Mouse (Mus musculus) lung, embryonic 16.5 days (tissue): ENCODE measurements around the gene Zfp277. TPM values are rescaled to one million over a fixed set of nuclear protein-coding genes. Genes with fewer than 3 reads are reported as not detected.

Experiments
- ATAC-seq: fragments of 200-750 bp; cut with Nextera tagmentation; 2 replicates; pipeline ENCODE4 v1.8.0; 2017; ENCODE audit warnings: low read depth, mild to moderate bottlenecking, moderate library complexity
- H3K27ac ChIP-seq: fragments of 300-500 bp; sonication (generic); 2 replicates; pipeline ENCODE4 v1.5.1; 2014; ENCODE audit warnings: mild to moderate bottlenecking, control low read depth, low read length
- H3K27me3 ChIP-seq: fragments of 300-500 bp; sonication (generic); 2 replicates; pipeline ENCODE4 v1.6.1; 2014; ENCODE audit warnings: low read depth, low read length, mixed read lengths; ENCODE audit not compliant: control insufficient read depth, insufficient read depth
- H3K36me3 ChIP-seq: fragments of 300-500 bp; sonication (generic); 2 replicates; pipeline ENCODE4 v1.6.1; 2014; ENCODE audit warnings: low read length; ENCODE audit not compliant: control insufficient read depth, insufficient read depth
- H3K4me1 ChIP-seq: fragments of 300-500 bp; sonication (generic); replicated peaks from 2 replicates; pipeline ENCODE4 v1.6.1; 2014; ENCODE audit warnings: low read length, mixed read lengths; ENCODE audit not compliant: control insufficient read depth, insufficient read depth
- H3K4me2 ChIP-seq: fragments of 300-500 bp; sonication (generic); 2 replicates; pipeline ENCODE4 v1.6.1; 2014; ENCODE audit warnings: low read depth, low read length, control low read depth
- H3K4me3 ChIP-seq: fragments of 300-500 bp; sonication (generic); 2 replicates; pipeline ENCODE4 v1.5.1; 2014; ENCODE audit warnings: mild to moderate bottlenecking, low read length, control low read depth
- H3K9ac ChIP-seq: fragments of 300-500 bp; sonication (generic); 2 replicates; pipeline ENCODE4 v1.6.1; 2014; ENCODE audit warnings: low read length, control low read depth
- H3K9me3 ChIP-seq: fragments of 300-500 bp; sonication (generic); 2 replicates; pipeline ENCODE4 v1.6.1; 2016; ENCODE audit warnings: low read length; ENCODE audit not compliant: control insufficient read depth
- WGBS: fragments of 180-500 bp; shearing (Covaris S2); extraction: QIAGEN DNeasy Blood & Tissue Kit; methylation state at CpG from one replicate; pipeline ENCODE4 v1.1.7; 2014; 5-methylcytosine and 5-hydroxymethylcytosine counted together
- polyA plus RNA-seq: library from polyadenylated mRNA; unstranded; fragments of >200 nt; fragmentation: Nextera tagmentation; extraction: Ambion mirVana; gene quantifications from 2 replicates; pipeline ENCODE4 v1.2.1, GENCODE M21; 2015

Zfp277 gene
- polyA plus RNA-seq, 1 experiment from 2014 or later: 42.8 TPM

GRCm38 (mm10) chr12:40341443-40341842 lies 104.3 kb downstream of the Zfp277 start:
- Histone ChIP-seq H3K27me3 (no peaks in the 10 kb centered on the region), H3K9me3 (no peaks in the 10 kb centered on the region), H3K4me2 (no peak overlapping the region), H3K36me3 (no peaks in the 10 kb centered on the region), H3K4me1 (0 out of 2 replicates have a peak, but pooled peaks cover 3% of the 10 kb centered on the region), H3K4me3 (no peak overlapping the region), H3K27ac (no peak overlapping the region), H3K9ac (no peak overlapping the region)
- 29% methylated on average over 5 of the region's 5 CpGs for WGBS
- ATAC-seq: 0 out of 2 replicates have a peak, but pooled peaks have one; percentile 49

GRCm38 (mm10) chr12:40335303-40335702 lies 110.4 kb downstream of the Zfp277 start:
- H3K9ac ChIP-seq: no peak overlapping the region
- 0 out of 2 replicates have a peak, but pooled peaks cover 3% of the 10 kb centered on the region for H3K36me3 ChIP-seq
- no peak for ATAC-seq
- no peaks in the 10 kb centered on the region for H3K9me3 ChIP-seq
- no peak overlapping the region for H3K4me2 ChIP-seq
- H3K27me3 ChIP-seq: no peaks in the 10 kb centered on the region
- 90% methylated on average over 3 of the region's 3 CpGs for WGBS
- H3K4me1 ChIP-seq: no peaks in the 10 kb centered on the region
- H3K27ac ChIP-seq: no peak overlapping the region
- no peak overlapping the region for H3K4me3 ChIP-seq

- Histone ChIP-seq H3K9me3 (no peaks in the 10 kb centered on the region), H3K27me3 (no peaks in the 10 kb centered on the region), H3K27ac (no peak overlapping the region), H3K4me3 (no peak overlapping the region), H3K4me2 (no peak overlapping the region), H3K36me3 (0 out of 2 replicates have a peak, but pooled peaks cover 3% of the 10 kb centered on the region), H3K9ac (no peak overlapping the region), H3K4me1 (0 out of 2 replicates have a peak, but pooled peaks cover 2% of the 10 kb centered on the region)
- no peak for ATAC-seq
- WGBS: 89% methylated on average over 3 of the region's 3 CpGs
Measured at GRCm38 (mm10) chr12:40331467-40331866, 114.2 kb downstream of the Zfp277 start.

GRCm38 (mm10) chr12:40327012-40327660 lies 118.6 kb downstream of the Zfp277 start:
- Histone ChIP-seq H3K9ac (no peak overlapping the region), H3K4me1 (0 out of 2 replicates have a peak, but pooled peaks cover 2% of the 10 kb centered on the region), H3K27me3 (no peaks in the 10 kb centered on the region), H3K4me3 (no peak overlapping the region), H3K27ac (no peak overlapping the region), H3K36me3 (no peaks in the 10 kb centered on the region), H3K9me3 (no peaks in the 10 kb centered on the region), H3K4me2 (no peak overlapping the region)
- peak; percentile 81 for ATAC-seq
- WGBS: 52% methylated on average over 5 of the region's 5 CpGs

GRCm38 (mm10) chr12:40325582-40325981 lies 120.1 kb downstream of the Zfp277 start:
- Histone ChIP-seq H3K4me3 (no peak overlapping the region), H3K27me3 (no peaks in the 10 kb centered on the region), H3K9ac (no peak overlapping the region), H3K4me2 (no peak overlapping the region), H3K9me3 (no peaks in the 10 kb centered on the region), H3K36me3 (no peaks in the 10 kb centered on the region), H3K4me1 (0 out of 2 replicates have a peak, but pooled peaks cover 2% of the 10 kb centered on the region), H3K27ac (no peak overlapping the region)
- 85% methylated on average over 5 of the region's 5 CpGs for WGBS
- ATAC-seq: no peak

GRCm38 (mm10) chr12:40324819-40325218 lies 120.9 kb downstream of the Zfp277 start:
- Histone ChIP-seq H3K4me3 (no peak overlapping the region), H3K9ac (no peak overlapping the region), H3K27me3 (no peaks in the 10 kb centered on the region), H3K4me2 (no peak overlapping the region), H3K9me3 (no peaks in the 10 kb centered on the region), H3K4me1 (0 out of 2 replicates have a peak, but pooled peaks cover 2% of the 10 kb centered on the region), H3K36me3 (no peaks in the 10 kb centered on the region), H3K27ac (no peak overlapping the region)
- no peak for ATAC-seq
- 86% methylated on average over 5 of the region's 5 CpGs for WGBS

- Histone ChIP-seq H3K4me2 (no peak overlapping the region), H3K4me3 (no peak overlapping the region), H3K36me3 (no peaks in the 10 kb centered on the region), H3K27ac (no peak overlapping the region), H3K9me3 (no peaks in the 10 kb centered on the region), H3K9ac (no peak overlapping the region), H3K27me3 (no peaks in the 10 kb centered on the region), H3K4me1 (no peaks in the 10 kb centered on the region)
- no peak for ATAC-seq
- WGBS: 69% methylated on average over 2 of the region's 2 CpGs
Measured at GRCm38 (mm10) chr12:40315146-40315545, 130.6 kb downstream of the Zfp277 start.

GRCm38 (mm10) chr12:40303960-40304359 lies 141.7 kb downstream of the Zfp277 start:
- Histone ChIP-seq H3K9ac (no peak overlapping the region), H3K27ac (no peak overlapping the region), H3K27me3 (no peaks in the 10 kb centered on the region), H3K9me3 (no peaks in the 10 kb centered on the region), H3K36me3 (no peaks in the 10 kb centered on the region), H3K4me1 (peaks cover 9% of the 10 kb centered on the region), H3K4me3 (no peak overlapping the region), H3K4me2 (no peak overlapping the region)
- peak; percentile 36; the same call in 1 of the 2 replicates for ATAC-seq
- WGBS: 45% methylated on average over 6 of the region's 6 CpGs

- ATAC-seq: no peak
- no peaks in the 10 kb centered on the region for H3K27me3 ChIP-seq
- no peak overlapping the region for H3K27ac ChIP-seq
- H3K4me3 ChIP-seq: no peak overlapping the region
- no peaks in the 10 kb centered on the region for H3K36me3 ChIP-seq
- no peak overlapping the region for H3K9ac ChIP-seq
- H3K4me1 ChIP-seq: peaks cover under 1% of the 10 kb centered on the region
- no peak overlapping the region for H3K4me2 ChIP-seq
- 63% methylated on average over 3 of the region's 3 CpGs for WGBS
- no peaks in the 10 kb centered on the region for H3K9me3 ChIP-seq
Measured at GRCm38 (mm10) chr12:40298636-40299035, 147.1 kb downstream of the Zfp277 start.
